Mouse (Mus musculus) forebrain, embryonic 10.5 days (tissue): ENCODE data around the gene Fuca2. TPM values are rescaled to one million over a fixed set of nuclear protein-coding genes. Genes with fewer than 3 reads are reported as not detected.
"Not testable (repeated sequence)": the region's sequence is repeated elsewhere in the genome, so short reads cannot be mapped to it uniquely, and the experiment has no call there.

Source experiments
- DNase-seq: peaks from one replicate; pipeline ENCODE4 v3.0.0-alpha.2; 2017; ENCODE audit warnings: low spot score; ENCODE audit errors: extremely low spot score
- H3K27ac ChIP-seq: fragments of 300-500 bp; sonication (generic); 2 replicates; pipeline ENCODE4 v1.5.1; 2016; ENCODE audit warnings: mild to moderate bottlenecking
- H3K27me3 ChIP-seq: fragments of 300-500 bp; sonication (generic); 2 replicates; pipeline ENCODE4 v1.6.1; 2016; ENCODE audit warnings: mild to moderate bottlenecking; ENCODE audit not compliant: poor library complexity, severe bottlenecking
- H3K36me3 ChIP-seq: fragments of 300-500 bp; sonication (generic); replicated peaks from 2 replicates; pipeline ENCODE4 v1.6.1; 2016; ENCODE audit warnings: mild to moderate bottlenecking, moderate library complexity
- H3K4me1 ChIP-seq: fragments of 300-500 bp; sonication (generic); 2 replicates; pipeline ENCODE4 v1.6.1; 2016
- H3K4me3 ChIP-seq: fragments of 300-500 bp; sonication (generic); 2 replicates; pipeline ENCODE4 v1.5.1; 2016; ENCODE audit warnings: mild to moderate bottlenecking, moderate library complexity
- H3K9me3 ChIP-seq: fragments of 300-500 bp; sonication (generic); 2 replicates; pipeline ENCODE4 v1.6.1; 2016; ENCODE audit warnings: mild to moderate bottlenecking, moderate library complexity
- WGBS: fragments of 180-500 bp; shearing (Covaris S2); methylation state at CpG from one replicate; pipeline ENCODE4 v1.1.7; 2016; 5-methylcytosine and 5-hydroxymethylcytosine counted together
- polyA plus RNA-seq: library from polyadenylated mRNA; unstranded; fragments of >200 nt; fragmentation: Nextera tagmentation; extraction: Ambion mirVana; gene quantifications from 2 replicates; pipeline ENCODE4 v1.2.1, GENCODE M21; 2016

The Fuca2 gene
- polyA plus RNA-seq = 23.7 and 25.3 TPM in 2 replicates

- Histone ChIP-seq H3K9me3 (no peaks in the 10 kb centered on the region), H3K4me3 (no peak within 1 kb of the TSS), H3K4me1 (peaks cover 15% of the 10 kb centered on the region), H3K36me3 (no peaks in the 10 kb centered on the region), H3K27ac (no peak within 1 kb of the TSS), H3K27me3 (peaks cover 11% of the 10 kb centered on the region)
- DNase-seq = no peak
- WGBS = 89% methylated on average over 2 of the region's 2 CpGs
These were observed at the start of gene Fuca2 for GRCm38 (mm10) chr10:13499331-13499730. Gene Fuca2 (plus strand): TSS chr10:13499540.

GRCm38 (mm10) chr10:13451640-13452039 is 47.7 kb upstream of the Fuca2 start:
- Histone ChIP-seq H3K27ac (no peak overlapping the region), H3K4me1 (no peaks in the 10 kb centered on the region), H3K9me3 (no peaks in the 10 kb centered on the region), H3K4me3 (no peak overlapping the region), H3K36me3 (no peaks in the 10 kb centered on the region), H3K27me3 (no peaks in the 10 kb centered on the region)
- WGBS = 84% methylated on average over 6 of the region's 6 CpGs
- peak; percentile 5 for DNase-seq

- DNase-seq = peak; percentile 11
- H3K27ac ChIP-seq = no peak overlapping the region
- no peaks in the 10 kb centered on the region for H3K4me1 ChIP-seq
- H3K27me3 ChIP-seq = no peaks in the 10 kb centered on the region
- no peaks in the 10 kb centered on the region for H3K36me3 ChIP-seq
- 87% methylated on average over 13 of the region's 13 CpGs for WGBS
- H3K9me3 ChIP-seq = no peaks in the 10 kb centered on the region
- no peak overlapping the region for H3K4me3 ChIP-seq
These were observed 45.9 kb upstream of the Fuca2 start for GRCm38 (mm10) chr10:13453200-13453990.

GRCm38 (mm10) chr10:13464295-13464694 is 35.0 kb upstream of the Fuca2 start:
- H3K27ac ChIP-seq, H3K27me3 ChIP-seq, DNase-seq, H3K36me3 ChIP-seq, H3K4me3 ChIP-seq, H3K4me1 ChIP-seq, H3K9me3 ChIP-seq: not testable (repeated sequence)
- WGBS = 93% methylated on average over 3 of the region's 3 CpGs

- Histone ChIP-seq H3K36me3 (no peaks in the 10 kb centered on the region), H3K27ac (no peak overlapping the region), H3K27me3 (peaks cover 18% of the 10 kb centered on the region), H3K9me3 (no peaks in the 10 kb centered on the region), H3K4me1 (no peaks in the 10 kb centered on the region), H3K4me3 (no peak overlapping the region)
- DNase-seq = no peak
- 77% methylated on average over 5 of the region's 5 CpGs for WGBS
These were observed 32.4 kb upstream of the Fuca2 start for GRCm38 (mm10) chr10:13466925-13467324.

GRCm38 (mm10) chr10:13468025-13468529 is 31.3 kb upstream of the Fuca2 start:
- H3K9me3 ChIP-seq, H3K27ac ChIP-seq, H3K4me3 ChIP-seq, DNase-seq, H3K36me3 ChIP-seq, H3K4me1 ChIP-seq: not testable (repeated sequence)
- H3K27me3 ChIP-seq = peaks cover 30% of the 10 kb centered on the region
- 92% methylated on average over 6 of the region's 6 CpGs for WGBS

- Histone ChIP-seq H3K4me1 (peaks cover 22% of the 10 kb centered on the region), H3K27ac (no peak overlapping the region), H3K36me3 (no peaks in the 10 kb centered on the region), H3K27me3 (peaks cover 51% of the 10 kb centered on the region), H3K4me3 (no peak overlapping the region), H3K9me3 (no peaks in the 10 kb centered on the region)
- DNase-seq = no peak
- WGBS = 87% methylated on average over 3 of the region's 3 CpGs
These were observed 29.1 kb upstream of the Fuca2 start for GRCm38 (mm10) chr10:13470236-13470635.

- Histone ChIP-seq H3K36me3 (no peaks in the 10 kb centered on the region), H3K4me1 (peaks cover 24% of the 10 kb centered on the region), H3K27ac (peak overlapping the region; percentile 86), H3K9me3 (no peaks in the 10 kb centered on the region), H3K4me3 (peak overlapping the region; percentile 88), H3K27me3 (peaks cover 66% of the 10 kb centered on the region)
- no peak for DNase-seq
- WGBS = 17% methylated on average over 17 of the region's 17 CpGs
These were observed 26.0 kb upstream of the Fuca2 start for GRCm38 (mm10) chr10:13473287-13473832.

GRCm38 (mm10) chr10:13473833-13474567 is 25.3 kb upstream of the Fuca2 start, which contains the start of gene Phactr2:
Gene Phactr2 (minus strand): TSS chr10:13474412.
- peaks cover 24% of the 10 kb centered on the region for H3K4me1 ChIP-seq
- no peaks in the 10 kb centered on the region for H3K36me3 ChIP-seq
- H3K27me3 ChIP-seq = peaks cover 66% of the 10 kb centered on the region
- H3K9me3 ChIP-seq = no peaks in the 10 kb centered on the region
- peak within 1 kb of the TSS; percentile 88 for H3K4me3 ChIP-seq
- peak within 1 kb of the TSS; percentile 86 for H3K27ac ChIP-seq
- under 1% methylated on average over 70 of the region's 71 CpGs for WGBS
- peak; percentile 52 for DNase-seq

- Histone ChIP-seq H3K27ac (peak overlapping the region; percentile 86), H3K4me1 (peaks cover 24% of the 10 kb centered on the region), H3K36me3 (no peaks in the 10 kb centered on the region), H3K9me3 (no peaks in the 10 kb centered on the region), H3K4me3 (peak overlapping the region; percentile 88), H3K27me3 (peaks cover 66% of the 10 kb centered on the region)
- DNase-seq = no peak
- 6% methylated on average over 10 of the region's 10 CpGs for WGBS
These were observed 24.8 kb upstream of the Fuca2 start for GRCm38 (mm10) chr10:13474568-13474955.

GRCm38 (mm10) chr10:13475121-13475520 is 24.2 kb upstream of the Fuca2 start:
- Histone ChIP-seq H3K27ac (no peak overlapping the region), H3K4me3 (no peak overlapping the region), H3K36me3 (no peaks in the 10 kb centered on the region), H3K9me3 (no peaks in the 10 kb centered on the region), H3K4me1 (peaks cover 24% of the 10 kb centered on the region), H3K27me3 (peaks cover 63% of the 10 kb centered on the region)
- DNase-seq = no peak
- WGBS = 38% methylated on average over 7 of the region's 7 CpGs

GRCm38 (mm10) chr10:13479341-13479740 is 20.0 kb upstream of the Fuca2 start:
- peaks cover 18% of the 10 kb centered on the region for H3K4me1 ChIP-seq
- H3K27ac ChIP-seq = no peak overlapping the region
- 85% methylated on average over 6 of the region's 6 CpGs for WGBS
- H3K9me3 ChIP-seq = no peaks in the 10 kb centered on the region
- H3K36me3 ChIP-seq = no peaks in the 10 kb centered on the region
- peaks cover 24% of the 10 kb centered on the region for H3K27me3 ChIP-seq
- no peak for DNase-seq
- no peak overlapping the region for H3K4me3 ChIP-seq
